23 mouse cellular contexts compared by ENCODE assay signal in the genomic region with DNA sequence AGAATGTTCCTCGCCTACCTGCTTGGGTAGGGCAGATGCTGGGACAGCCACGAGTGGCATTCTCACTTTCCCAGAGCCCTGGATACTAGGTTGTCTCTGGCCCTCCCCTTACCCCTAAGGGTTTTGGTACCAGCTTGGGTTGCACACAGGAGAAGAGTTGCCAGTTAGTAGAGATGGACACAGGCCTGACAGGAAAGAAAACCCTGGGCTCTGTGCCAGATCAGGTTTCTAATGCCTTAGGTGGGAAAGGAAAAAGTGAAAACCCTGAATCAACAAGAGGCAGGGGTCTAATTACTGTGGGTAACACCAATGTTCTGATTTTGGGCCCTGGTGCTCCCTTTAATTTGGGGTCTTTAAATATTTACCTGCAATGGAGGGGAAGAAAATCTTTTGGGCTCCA.
DNase-seq lines count a peak whose midpoint lies in the region; ATAC-seq lines count a peak whose summit lies in the region.
"Had no signal": no experiment of that assay in that cellular context is flagged by ENCODE, and none has a peak within 500 bp of the region (broad histone marks: within the 10 kb centered on the region; RNA-seq: fewer than 3 reads in every experiment).

No protein-coding gene starts in this region.

- no peak overlapping the region for H3K4me2 ChIP-seq in embryonic facial prominence, embryonic 14.5 days (ENCODE audit: low read depth, low read length)
- H3K4me2 ChIP-seq in hindbrain, embryonic 14.5 days (replicated peaks), result no peak overlapping the region
- H3K4me2 ChIP-seq in midbrain, embryonic 14.5 days (ENCODE audit: low read length), result no peak overlapping the region
- H3K4me2 ChIP-seq: heart, embryonic 12.5 days; limb, embryonic 12.5 days; liver, embryonic 15.5 days; lung, embryonic 14.5 days; stomach, embryonic 15.5 days had no signal

- no peaks in the 10 kb centered on the region for H3K4me1 ChIP-seq in embryonic facial prominence, embryonic 14.5 days (ENCODE audit: control insufficient read depth, insufficient read depth, low read length)
- peaks cover 11% of the 10 kb centered on the region; the same call in 1 of the 2 replicates for H3K4me1 ChIP-seq in embryonic facial prominence, embryonic 10.5 days
- peaks cover 26% of the 10 kb centered on the region for H3K4me1 ChIP-seq in hindbrain, embryonic 14.5 days (replicated peaks; ENCODE audit: control insufficient read depth, insufficient read depth, low read length)
- H3K4me1 ChIP-seq in hindbrain, embryonic 10.5 days (replicated peaks), result peaks cover 15% of the 10 kb centered on the region
- peaks cover 24% of the 10 kb centered on the region for H3K4me1 ChIP-seq in midbrain, embryonic 14.5 days (ENCODE audit: control insufficient read depth, insufficient read depth, low read length)
- peaks cover 15% of the 10 kb centered on the region for H3K4me1 ChIP-seq in midbrain, embryonic 10.5 days
- H3K4me1 ChIP-seq: heart, embryonic 12.5 days; limb, embryonic 12.5 days; liver, embryonic 15.5 days; stomach, embryonic 15.5 days had no signal

- no peak overlapping the region for H3K9ac ChIP-seq in embryonic facial prominence, embryonic 14.5 days (ENCODE audit: low read depth, low read length)
- H3K9ac ChIP-seq in hindbrain, embryonic 14.5 days, result no peak overlapping the region
- no peak overlapping the region for H3K9ac ChIP-seq in midbrain, embryonic 14.5 days (replicated peaks; ENCODE audit: low read length)
- H3K9ac ChIP-seq: heart, embryonic 12.5 days; limb, embryonic 12.5 days; liver, embryonic 15.5 days; lung, embryonic 14.5 days; stomach, embryonic 15.5 days had no signal

- DNase-seq in embryonic facial prominence, embryonic 14.5 days (ENCODE audit: low spot score), result no peak
- DNase-seq in embryonic facial prominence, embryonic 10.5 days (ENCODE audit: low spot score), result no peak
- no peak for DNase-seq in hindbrain, embryonic 14.5 days (ENCODE audit: low spot score)
- DNase-seq in hindbrain, embryonic 10.5 days (ENCODE audit: low spot score), result no peak
- peak; percentile 38 for DNase-seq in midbrain, embryonic 14.5 days
- DNase-seq in midbrain, embryonic 10.5 days (ENCODE audit: low spot score), result no peak
- no peak for DNase-seq in right cerebral cortex, postnatal 14 days
- DNase-seq: adrenal gland, postnatal 10 days; cerebellum, adult 11 months; cerebellum, adult 9-10 months; heart, adult 2 months; heart, postnatal 4 days; kidney, adult 9 months; kidney, postnatal 10 days; lung, embryonic 14.5 days; lung, postnatal 14 days; right cerebral cortex, postnatal 25 days had no signal

- no peak overlapping the region for H3K27ac ChIP-seq in embryonic facial prominence, embryonic 14.5 days (replicated peaks; ENCODE audit: low read depth, low read length)
- H3K27ac ChIP-seq in embryonic facial prominence, embryonic 10.5 days (replicated peaks), result no peak overlapping the region
- 0 out of 2 replicates have a peak overlapping the region, but pooled peaks have one; percentile 32 for H3K27ac ChIP-seq in hindbrain, embryonic 14.5 days
- H3K27ac ChIP-seq in hindbrain, embryonic 10.5 days, result no peak overlapping the region
- H3K27ac ChIP-seq in midbrain, embryonic 14.5 days (replicated peaks; ENCODE audit: low read depth, low read length), result no peak overlapping the region
- no peak overlapping the region for H3K27ac ChIP-seq in midbrain, embryonic 10.5 days (replicated peaks)
- H3K27ac ChIP-seq: heart, adult 2 months; limb, embryonic 12.5 days; liver, embryonic 15.5 days; stomach, embryonic 15.5 days had no signal

- H3K27me3 ChIP-seq in embryonic facial prominence, embryonic 14.5 days (replicated peaks; ENCODE audit: control insufficient read depth, insufficient read depth, low read length), result no peaks in the 10 kb centered on the region
- no peaks in the 10 kb centered on the region for H3K27me3 ChIP-seq in embryonic facial prominence, embryonic 10.5 days (replicated peaks; ENCODE audit: low read depth, poor library complexity, severe bottlenecking)
- no peaks in the 10 kb centered on the region for H3K27me3 ChIP-seq in hindbrain, embryonic 14.5 days (ENCODE audit: control insufficient read depth, insufficient read depth, low read length)
- H3K27me3 ChIP-seq in hindbrain, embryonic 10.5 days (ENCODE audit: insufficient read depth, poor library complexity, severe bottlenecking), result no peaks in the 10 kb centered on the region
- no peaks in the 10 kb centered on the region for H3K27me3 ChIP-seq in midbrain, embryonic 14.5 days (ENCODE audit: control insufficient read depth, insufficient read depth, low read length)
- no peaks in the 10 kb centered on the region for H3K27me3 ChIP-seq in midbrain, embryonic 10.5 days (ENCODE audit: low read depth, poor library complexity, severe bottlenecking)
- H3K27me3 ChIP-seq: heart, embryonic 12.5 days; limb, embryonic 12.5 days; liver, embryonic 15.5 days; Patski; stomach, embryonic 15.5 days had no signal

- 0 out of 2 replicates have a peak, but pooled peaks have one; percentile 35 for ATAC-seq in embryonic facial prominence, embryonic 14.5 days (ENCODE audit: low read depth)
- ATAC-seq in hindbrain, embryonic 14.5 days (ENCODE audit: low FRiP score), result no peak
- no peak for ATAC-seq in midbrain, embryonic 14.5 days (ENCODE audit: low FRiP score, low TSS enrichment)
- ATAC-seq: intestine, postnatal 0 days; Patski had no signal

- H3K36me3 ChIP-seq in embryonic facial prominence, embryonic 14.5 days (ENCODE audit: control insufficient read depth, insufficient read depth, low read length), result no peaks in the 10 kb centered on the region
- H3K36me3 ChIP-seq in embryonic facial prominence, embryonic 10.5 days (replicated peaks), result no peaks in the 10 kb centered on the region
- no peaks in the 10 kb centered on the region for H3K36me3 ChIP-seq in hindbrain, embryonic 14.5 days (replicated peaks; ENCODE audit: control insufficient read depth, insufficient read depth)
- no peaks in the 10 kb centered on the region for H3K36me3 ChIP-seq in hindbrain, embryonic 10.5 days
- H3K36me3 ChIP-seq in midbrain, embryonic 14.5 days (ENCODE audit: control insufficient read depth, insufficient read depth, low read length), result no peaks in the 10 kb centered on the region
- H3K36me3 ChIP-seq in midbrain, embryonic 10.5 days, result no peaks in the 10 kb centered on the region
- H3K36me3 ChIP-seq: heart, embryonic 12.5 days; limb, embryonic 12.5 days; liver, embryonic 15.5 days; stomach, embryonic 15.5 days had no signal

- 67% methylated on average over 2 of the region's 2 CpGs for WGBS in embryonic facial prominence, embryonic 14.5 days
- WGBS in embryonic facial prominence, embryonic 10.5 days, result 71% methylated on average over 2 of the region's 2 CpGs
- WGBS in hindbrain, embryonic 14.5 days, result 57% methylated on average over 2 of the region's 2 CpGs
- 73% methylated on average over 2 of the region's 2 CpGs for WGBS in hindbrain, embryonic 10.5 days
- WGBS in midbrain, embryonic 14.5 days, result 63% methylated on average over 2 of the region's 2 CpGs
- WGBS in midbrain, embryonic 10.5 days, result 63% methylated on average over 2 of the region's 2 CpGs

- no peak overlapping the region for H3K4me3 ChIP-seq in embryonic facial prominence, embryonic 14.5 days (ENCODE audit: low read depth, low read length)
- no peak overlapping the region for H3K4me3 ChIP-seq in embryonic facial prominence, embryonic 10.5 days
- no peak overlapping the region for H3K4me3 ChIP-seq in hindbrain, embryonic 14.5 days (replicated peaks; ENCODE audit: low read length)
- no peak overlapping the region for H3K4me3 ChIP-seq in hindbrain, embryonic 10.5 days
- no peak overlapping the region for H3K4me3 ChIP-seq in midbrain, embryonic 14.5 days (replicated peaks; ENCODE audit: low read depth, low read length)
- no peak overlapping the region for H3K4me3 ChIP-seq in midbrain, embryonic 10.5 days
- H3K4me3 ChIP-seq: heart, adult 2 months; heart, embryonic 12.5 days; limb, embryonic 12.5 days; liver, embryonic 15.5 days; stomach, embryonic 15.5 days had no signal

- no peaks in the 10 kb centered on the region for H3K9me3 ChIP-seq in embryonic facial prominence, embryonic 14.5 days (ENCODE audit: control insufficient read depth, low read length)
- H3K9me3 ChIP-seq in embryonic facial prominence, embryonic 10.5 days, result no peaks in the 10 kb centered on the region
- no peaks in the 10 kb centered on the region for H3K9me3 ChIP-seq in hindbrain, embryonic 14.5 days (ENCODE audit: control insufficient read depth, low read length)
- H3K9me3 ChIP-seq in hindbrain, embryonic 10.5 days, result no peaks in the 10 kb centered on the region
- H3K9me3 ChIP-seq in midbrain, embryonic 14.5 days (ENCODE audit: control insufficient read depth, low read length), result no peaks in the 10 kb centered on the region
- no peaks in the 10 kb centered on the region for H3K9me3 ChIP-seq in midbrain, embryonic 10.5 days (replicated peaks)
- H3K9me3 ChIP-seq: heart, embryonic 12.5 days; limb, embryonic 12.5 days; liver, embryonic 15.5 days; stomach, embryonic 15.5 days had no signal
